Mouse (Mus musculus) hindbrain, embryonic 12.5 days (tissue): ENCODE measurements around the gene Xpr1. TPM values are rescaled to one million over a fixed set of nuclear protein-coding genes. Genes with fewer than 3 reads are reported as not detected.

Experiments used
- ATAC-seq: fragments of 200-750 bp; cut with Nextera tagmentation; 2 replicates; pipeline ENCODE4 v1.8.0; 2017; ENCODE audit warnings: moderate TSS enrichment; ENCODE audit not compliant: low FRiP score
- H3K27ac ChIP-seq: fragments of 300-500 bp; sonication (generic); 2 replicates; pipeline ENCODE4 v1.5.1; 2016; ENCODE audit warnings: mild to moderate bottlenecking
- H3K27me3 ChIP-seq: fragments of 300-500 bp; sonication (generic); 2 replicates; pipeline ENCODE4 v1.6.1; 2016; ENCODE audit warnings: mild to moderate bottlenecking
- H3K36me3 ChIP-seq: fragments of 300-500 bp; sonication (generic); 2 replicates; pipeline ENCODE4 v1.6.1; 2016; ENCODE audit warnings: mild to moderate bottlenecking
- H3K4me1 ChIP-seq: fragments of 300-500 bp; sonication (generic); 2 replicates; pipeline ENCODE4 v1.6.1; 2016
- H3K4me2 ChIP-seq: fragments of 300-500 bp; sonication (generic); replicated peaks from 2 replicates; pipeline ENCODE4 v1.6.1; 2016; ENCODE audit warnings: mild to moderate bottlenecking
- H3K4me3 ChIP-seq: fragments of 300-500 bp; sonication (generic); 2 replicates; pipeline ENCODE4 v1.5.1; 2016; ENCODE audit warnings: mild to moderate bottlenecking
- H3K9ac ChIP-seq: fragments of 300-500 bp; sonication (generic); 2 replicates; pipeline ENCODE4 v1.6.1; 2016; ENCODE audit warnings: mild to moderate bottlenecking, moderate library complexity
- H3K9me3 ChIP-seq: fragments of 300-500 bp; sonication (generic); replicated peaks from 2 replicates; pipeline ENCODE4 v1.6.1; 2016; ENCODE audit warnings: mild to moderate bottlenecking
- WGBS: fragments of 180-500 bp; shearing (Covaris S2); methylation state at CpG from one replicate; pipeline ENCODE4 v1.1.7; 2016; 5-methylcytosine and 5-hydroxymethylcytosine counted together
- polyA plus RNA-seq: library from polyadenylated mRNA; unstranded; fragments of >200 nt; fragmentation: Nextera tagmentation; extraction: Ambion mirVana; gene quantifications from 2 replicates; pipeline ENCODE4 v1.2.1, GENCODE M21; 2016

Xpr1 gene
- polyA plus RNA-seq, 1 experiment from 2014 or later = 31.1 TPM

- no peaks in the 10 kb centered on the region for H3K27me3 ChIP-seq
- no peak overlapping the region for H3K4me3 ChIP-seq
- no peaks in the 10 kb centered on the region for H3K9me3 ChIP-seq
- no peaks in the 10 kb centered on the region for H3K36me3 ChIP-seq
- H3K4me2 ChIP-seq = no peak overlapping the region
- 73% methylated on average over 2 of the region's 2 CpGs for WGBS
- ATAC-seq = no peak
- no peaks in the 10 kb centered on the region for H3K4me1 ChIP-seq
- no peak overlapping the region for H3K27ac ChIP-seq
- no peak overlapping the region for H3K9ac ChIP-seq
Measured at GRCm38 (mm10) chr1:155394021-155394420, 23.2 kb downstream of the Xpr1 start.

GRCm38 (mm10) chr1:155392825-155393224, 24.4 kb downstream of the Xpr1 start:
- Histone ChIP-seq H3K4me1 (0 out of 2 replicates have a peak, but pooled peaks cover 4% of the 10 kb centered on the region), H3K27ac (no peak overlapping the region), H3K36me3 (no peaks in the 10 kb centered on the region), H3K4me3 (no peak overlapping the region), H3K9ac (no peak overlapping the region), H3K4me2 (no peak overlapping the region), H3K27me3 (no peaks in the 10 kb centered on the region), H3K9me3 (no peaks in the 10 kb centered on the region)
- 95% methylated on average over 7 of the region's 7 CpGs for WGBS
- no peak for ATAC-seq

- H3K9me3 ChIP-seq = no peaks in the 10 kb centered on the region
- H3K4me2 ChIP-seq = no peak overlapping the region
- no peak for ATAC-seq
- H3K9ac ChIP-seq = no peak overlapping the region
- H3K36me3 ChIP-seq = no peaks in the 10 kb centered on the region
- no peak overlapping the region for H3K4me3 ChIP-seq
- no peaks in the 10 kb centered on the region for H3K27me3 ChIP-seq
- H3K4me1 ChIP-seq = 0 out of 2 replicates have a peak, but pooled peaks cover 4% of the 10 kb centered on the region
- WGBS = 58% methylated on average over 4 of the region's 4 CpGs
- no peak overlapping the region for H3K27ac ChIP-seq
Measured at GRCm38 (mm10) chr1:155391537-155391936, 25.7 kb downstream of the Xpr1 start.

GRCm38 (mm10) chr1:155388418-155388817, 28.8 kb downstream of the Xpr1 start:
- 36% methylated on average over 1 of the region's 1 CpGs for WGBS
- no peak overlapping the region for H3K4me3 ChIP-seq
- no peak overlapping the region for H3K4me2 ChIP-seq
- H3K9ac ChIP-seq = no peak overlapping the region
- no peaks in the 10 kb centered on the region for H3K27me3 ChIP-seq
- H3K4me1 ChIP-seq = 0 out of 2 replicates have a peak, but pooled peaks cover 4% of the 10 kb centered on the region
- H3K27ac ChIP-seq = no peak overlapping the region
- no peaks in the 10 kb centered on the region for H3K9me3 ChIP-seq
- no peaks in the 10 kb centered on the region for H3K36me3 ChIP-seq
- ATAC-seq = no peak

GRCm38 (mm10) chr1:155386551-155386950, 30.7 kb downstream of the Xpr1 start:
- Histone ChIP-seq H3K4me2 (no peak overlapping the region), H3K9me3 (no peaks in the 10 kb centered on the region), H3K4me1 (0 out of 2 replicates have a peak, but pooled peaks cover 4% of the 10 kb centered on the region), H3K27me3 (no peaks in the 10 kb centered on the region), H3K4me3 (no peak overlapping the region), H3K27ac (no peak overlapping the region), H3K36me3 (no peaks in the 10 kb centered on the region), H3K9ac (no peak overlapping the region)
- WGBS = 90% methylated on average over 4 of the region's 4 CpGs
- no peak for ATAC-seq

- Histone ChIP-seq H3K36me3 (no peaks in the 10 kb centered on the region), H3K9ac (no peak overlapping the region), H3K4me2 (no peak overlapping the region), H3K4me1 (0 out of 2 replicates have a peak, but pooled peaks cover 2% of the 10 kb centered on the region), H3K4me3 (no peak overlapping the region), H3K9me3 (no peaks in the 10 kb centered on the region), H3K27ac (no peak overlapping the region), H3K27me3 (no peaks in the 10 kb centered on the region)
- ATAC-seq = no peak
- WGBS = 96% methylated on average over 8 of the region's 8 CpGs
Measured at GRCm38 (mm10) chr1:155383319-155384302, 33.6 kb downstream of the Xpr1 start.

- H3K27ac ChIP-seq = no peak overlapping the region
- H3K9me3 ChIP-seq = no peaks in the 10 kb centered on the region
- no peak for ATAC-seq
- H3K4me3 ChIP-seq = no peak overlapping the region
- H3K27me3 ChIP-seq = no peaks in the 10 kb centered on the region
- no peaks in the 10 kb centered on the region for H3K4me1 ChIP-seq
- H3K9ac ChIP-seq = no peak overlapping the region
- H3K36me3 ChIP-seq = no peaks in the 10 kb centered on the region
- WGBS = 86% methylated on average over 1 of the region's 1 CpGs
- H3K4me2 ChIP-seq = no peak overlapping the region
Measured at GRCm38 (mm10) chr1:155381931-155382330, 35.3 kb downstream of the Xpr1 start.

- 96% methylated on average over 1 of the region's 1 CpGs for WGBS
- Histone ChIP-seq H3K4me1 (no peaks in the 10 kb centered on the region), H3K36me3 (no peaks in the 10 kb centered on the region), H3K4me2 (no peak overlapping the region), H3K27ac (no peak overlapping the region), H3K27me3 (no peaks in the 10 kb centered on the region), H3K9ac (no peak overlapping the region), H3K9me3 (no peaks in the 10 kb centered on the region), H3K4me3 (no peak overlapping the region)
- no peak for ATAC-seq
Measured at GRCm38 (mm10) chr1:155379289-155379688, 37.9 kb downstream of the Xpr1 start.

GRCm38 (mm10) chr1:155372821-155373220, 44.4 kb downstream of the Xpr1 start:
- 64% methylated on average over 1 of the region's 1 CpGs for WGBS
- Histone ChIP-seq H3K4me2 (no peak overlapping the region), H3K4me1 (peaks cover 3% of the 10 kb centered on the region; the same call in 1 of the 2 replicates), H3K27ac (no peak overlapping the region), H3K9ac (no peak overlapping the region), H3K27me3 (no peaks in the 10 kb centered on the region), H3K9me3 (no peaks in the 10 kb centered on the region), H3K4me3 (no peak overlapping the region), H3K36me3 (no peaks in the 10 kb centered on the region)
- ATAC-seq = no peak

GRCm38 (mm10) chr1:155370075-155370658, 47.0 kb downstream of the Xpr1 start:
- ATAC-seq = no peak
- Histone ChIP-seq H3K36me3 (no peaks in the 10 kb centered on the region), H3K4me1 (peaks cover 13% of the 10 kb centered on the region), H3K9ac (no peak overlapping the region), H3K4me3 (no peak overlapping the region), H3K4me2 (no peak overlapping the region), H3K9me3 (no peaks in the 10 kb centered on the region), H3K27ac (peak overlapping the region; percentile 7; the same call in 1 of the 2 replicates), H3K27me3 (no peaks in the 10 kb centered on the region)
- 63% methylated on average over 2 of the region's 2 CpGs for WGBS

- Histone ChIP-seq H3K27me3 (no peaks in the 10 kb centered on the region), H3K27ac (0 out of 2 replicates have a peak overlapping the region, but pooled peaks have one; percentile 55), H3K9me3 (no peaks in the 10 kb centered on the region), H3K9ac (no peak overlapping the region), H3K4me2 (no peak overlapping the region), H3K4me1 (peaks cover 13% of the 10 kb centered on the region), H3K4me3 (no peak overlapping the region), H3K36me3 (no peaks in the 10 kb centered on the region)
- ATAC-seq = 0 out of 2 replicates have a peak, but pooled peaks have one; percentile 54
- WGBS = 57% methylated on average over 4 of the region's 4 CpGs
Measured at GRCm38 (mm10) chr1:155366366-155366765, 50.8 kb downstream of the Xpr1 start.

- Histone ChIP-seq H3K4me3 (no peak overlapping the region), H3K9ac (no peak overlapping the region), H3K27ac (no peak overlapping the region), H3K9me3 (no peaks in the 10 kb centered on the region), H3K4me1 (peaks cover 8% of the 10 kb centered on the region), H3K27me3 (no peaks in the 10 kb centered on the region), H3K36me3 (no peaks in the 10 kb centered on the region), H3K4me2 (no peak overlapping the region)
- 86% methylated on average over 4 of the region's 4 CpGs for WGBS
- ATAC-seq = no peak
Measured at GRCm38 (mm10) chr1:155361502-155362126, 55.6 kb downstream of the Xpr1 start.
